15 mouse cellular contexts compared by ENCODE assay signal in the genomic region with DNA sequence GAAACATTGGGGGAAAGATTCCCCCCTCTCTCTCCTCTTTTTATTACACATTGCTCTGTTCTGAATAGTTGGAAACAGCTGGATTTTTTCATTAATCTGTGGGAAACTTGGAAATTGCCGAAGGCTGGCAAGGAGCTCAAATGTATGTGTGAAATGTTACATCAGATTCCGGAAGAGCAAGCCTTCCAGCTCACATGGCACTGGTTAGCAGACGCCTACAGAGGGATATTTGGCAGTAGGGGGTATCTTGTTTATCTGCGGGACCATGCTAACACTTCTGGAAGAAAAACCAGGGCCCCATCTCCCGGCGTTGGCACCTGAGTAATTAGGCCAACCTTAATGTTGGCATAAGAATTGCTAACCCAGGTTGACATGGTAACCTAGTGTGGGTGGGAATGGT.
DNase-seq lines count a peak whose midpoint lies in the region; ATAC-seq and TF ChIP-seq lines count a peak whose summit lies in the region.
"Had no signal": no experiment of that assay in that cellular context is flagged by ENCODE, and none has a peak within 500 bp of the region (broad histone marks: within the 10 kb centered on the region; RNA-seq: fewer than 3 reads in every experiment).

No protein-coding gene starts in this region.

- no peak for DNase-seq in forebrain, embryonic 10.5 days (ENCODE audit: extremely low spot score, low spot score)
- no peak for DNase-seq in left cerebral cortex, adult 2 months (ENCODE audit: extremely low spot score in 1 of 2, low spot score in 2 of 2)
- DNase-seq in left cerebral cortex, adult 11 months (ENCODE audit: low spot score): no peak
- peak; percentile 41 for DNase-seq in 3T3-L1 (ENCODE audit: low read depth, low spot score)
- no peak for DNase-seq in testis, postnatal 14 days (ENCODE audit: low spot score)
- no peak for DNase-seq in lung, postnatal 4 days
- DNase-seq: kidney, adult 18-20 months; kidney, postnatal 4 days; right cerebral cortex, postnatal 25 days had no signal

- no peak overlapping the region for H3K4me2 ChIP-seq in forebrain, embryonic 13.5 days
- no peak overlapping the region for H3K4me2 ChIP-seq in embryonic facial prominence, embryonic 15.5 days (replicated peaks)
- H3K4me2 ChIP-seq: hindbrain, embryonic 15.5 days; lung, embryonic 15.5 days; midbrain, embryonic 11.5 days had no signal

- ATAC-seq in forebrain, embryonic 13.5 days: 0 out of 2 replicates have a peak, but pooled peaks have one; percentile 21
- ATAC-seq in embryonic facial prominence, embryonic 15.5 days (ENCODE audit: insufficient number of reproducible peaks, low FRiP score, low TSS enrichment, low read depth): 0 out of 2 replicates have a peak, but pooled peaks have one; percentile 34
- ATAC-seq: Patski had no signal

- intact Hi-C loops in left cerebral cortex, adult 2 months (cut with DNase I): no loop called here

- 41% methylated on average over 6 of the region's 6 CpGs for WGBS in forebrain, embryonic 13.5 days
- 68% methylated on average over 6 of the region's 6 CpGs for WGBS in forebrain, embryonic 10.5 days
- WGBS in embryonic facial prominence, embryonic 15.5 days: 22% methylated on average over 6 of the region's 6 CpGs

- H3K27ac ChIP-seq in forebrain, embryonic 13.5 days: no peak overlapping the region
- no peak overlapping the region for H3K27ac ChIP-seq in forebrain, embryonic 10.5 days
- H3K27ac ChIP-seq in left cerebral cortex, adult 2 months: peak overlapping the region; percentile 59
- H3K27ac ChIP-seq in embryonic facial prominence, embryonic 15.5 days (replicated peaks): peak overlapping the region; percentile 30; the same call in 1 of the 2 replicates
- H3K27ac ChIP-seq: lung, embryonic 15.5 days had no signal

- H3K27me3 ChIP-seq in forebrain, embryonic 13.5 days: no peaks in the 10 kb centered on the region
- no peaks in the 10 kb centered on the region for H3K27me3 ChIP-seq in forebrain, embryonic 10.5 days (ENCODE audit: poor library complexity, severe bottlenecking)
- H3K27me3 ChIP-seq in embryonic facial prominence, embryonic 15.5 days: no peaks in the 10 kb centered on the region
- H3K27me3 ChIP-seq: hindbrain, embryonic 15.5 days; lung, embryonic 15.5 days; Patski had no signal

- H3K36me3 ChIP-seq in forebrain, embryonic 13.5 days (ENCODE audit: poor library complexity, severe bottlenecking): no peaks in the 10 kb centered on the region
- H3K36me3 ChIP-seq in forebrain, embryonic 10.5 days (replicated peaks): no peaks in the 10 kb centered on the region
- H3K36me3 ChIP-seq in embryonic facial prominence, embryonic 15.5 days: no peaks in the 10 kb centered on the region
- H3K36me3 ChIP-seq: hindbrain, embryonic 15.5 days; lung, embryonic 15.5 days had no signal

- H3K4me1 ChIP-seq in forebrain, embryonic 13.5 days: peaks cover 17% of the 10 kb centered on the region
- peaks cover 19% of the 10 kb centered on the region for H3K4me1 ChIP-seq in forebrain, embryonic 10.5 days
- peaks cover 20% of the 10 kb centered on the region for H3K4me1 ChIP-seq in embryonic facial prominence, embryonic 15.5 days

- H3K9ac ChIP-seq in forebrain, embryonic 13.5 days: no peak overlapping the region
- H3K9ac ChIP-seq in embryonic facial prominence, embryonic 15.5 days: no peak overlapping the region
- H3K9ac ChIP-seq: hindbrain, embryonic 15.5 days; lung, embryonic 15.5 days had no signal

- no peak for TF ChIP-seq CTCF in left cerebral cortex, adult 2 months (IDR thresholded peaks at IDR 0.05)

- no peaks in the 10 kb centered on the region for H3K9me3 ChIP-seq in forebrain, embryonic 13.5 days (replicated peaks)
- H3K9me3 ChIP-seq in forebrain, embryonic 10.5 days: no peaks in the 10 kb centered on the region
- no peaks in the 10 kb centered on the region for H3K9me3 ChIP-seq in embryonic facial prominence, embryonic 15.5 days (replicated peaks)
- H3K9me3 ChIP-seq: hindbrain, embryonic 15.5 days; lung, embryonic 15.5 days had no signal

- no peak overlapping the region for H3K4me3 ChIP-seq in forebrain, embryonic 13.5 days
- no peak overlapping the region for H3K4me3 ChIP-seq in forebrain, embryonic 10.5 days
- H3K4me3 ChIP-seq in left cerebral cortex, adult 2 months: no peak overlapping the region
- H3K4me3 ChIP-seq in embryonic facial prominence, embryonic 15.5 days (replicated peaks): no peak overlapping the region
- H3K4me3 ChIP-seq: hindbrain, embryonic 15.5 days; lung, embryonic 15.5 days had no signal

Comparison
In these comparisons a context has a peak if more than half of its experiments do, and no peak if none do; other contexts are left out.
1. H3K27ac ChIP-seq: peak in left cerebral cortex, adult 2 months (single experiment) and embryonic facial prominence, embryonic 15.5 days (single experiment); none in forebrain, embryonic 13.5 days (single experiment) and forebrain, embryonic 10.5 days (single experiment).